Mouse (Mus musculus): Measurements from ENCODE around the gene Gm49318. TPM values are rescaled to one million over a fixed set of nuclear protein-coding genes. Genes with fewer than 3 reads are reported as not detected.
A peak's percentile ranks its signal among the peaks of the same experiment; 100 is the strongest.

The Gm49318 gene
- polyA plus RNA-seq (2014; fragmentation: Nextera tagmentation; extraction: Ambion mirVana) = not detected in 2 replicates

DNA sequence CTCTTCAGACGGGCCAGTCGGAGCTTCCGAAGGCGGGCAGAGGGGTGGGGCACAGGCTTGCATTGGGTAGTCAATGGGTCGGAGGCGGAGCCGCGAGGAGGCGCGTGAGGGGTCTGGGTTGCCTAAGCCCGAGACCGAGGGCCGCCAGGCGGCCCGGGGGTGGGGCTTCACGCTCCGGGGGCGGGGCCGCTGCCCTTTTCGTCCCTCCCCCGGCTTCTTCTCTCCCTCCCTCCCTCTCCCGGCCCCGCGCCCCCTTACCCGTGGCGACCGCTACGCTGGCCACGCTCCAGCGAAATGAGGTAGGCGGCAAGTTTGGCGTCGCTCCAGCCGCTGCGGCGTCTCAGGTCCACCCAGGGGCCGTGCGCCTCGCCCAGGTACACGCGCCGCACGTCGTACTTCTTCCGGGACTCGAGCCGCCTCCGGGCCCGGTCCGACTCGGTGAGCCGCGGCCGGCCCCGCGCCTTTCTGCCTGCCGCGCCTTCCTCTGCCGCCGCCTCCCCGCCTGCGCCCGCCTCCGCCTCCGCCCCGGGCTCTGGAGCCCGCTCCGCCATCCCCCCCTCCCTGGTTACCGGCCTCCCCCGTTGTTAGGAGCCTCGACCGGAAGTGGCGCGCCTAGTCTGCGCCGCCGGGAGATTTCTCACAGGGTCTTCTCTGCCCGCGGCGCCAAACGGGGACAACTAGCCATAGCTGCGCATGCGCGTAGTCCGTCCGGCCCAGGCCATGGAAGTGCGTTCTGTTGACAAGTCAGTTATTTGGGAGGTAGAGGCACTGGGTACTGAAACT is at the start of gene Gm49318, which contains the start of gene Zfp653:
Gene Gm49318, minus strand, starts transcription at position 469 of the 783 bp plus-strand sequence.
Gene Zfp653, minus strand, starts transcription at position 586 of the 783 bp plus-strand sequence.
- DNase-seq (ENCODE audit: low spot score) = peak; percentile 94
- Histone ChIP-seq H3K36me3 (ENCODE audit: control insufficient read depth, insufficient read depth, low read length) (peaks cover 9% of the 10 kb centered on the region), H3K4me2 (peak within 1 kb of the TSS; percentile 69), H3K9me3 (ENCODE audit: control insufficient read depth, low read length) (no peaks in the 10 kb centered on the region), H3K27me3 (replicated peaks; ENCODE audit: control insufficient read depth, insufficient read depth, low read length) (no peaks in the 10 kb centered on the region), H3K27ac (ENCODE audit: low read depth, low read length) (peak within 1 kb of the TSS; percentile 92), H3K4me3 (ENCODE audit: low read depth, low read length) (peak within 1 kb of the TSS; percentile 73), H3K4me1 (replicated peaks; ENCODE audit: control insufficient read depth, insufficient read depth, low read length) (peaks cover 3% of the 10 kb centered on the region; the same call in 1 of the 2 replicates), H3K9ac (ENCODE audit: low read depth, low read length) (peak within 1 kb of the TSS; percentile 73)
- WGBS = under 1% methylated on average over 79 of the region's 87 CpGs
- ATAC-seq (replicated peaks; ENCODE audit: low FRiP score) = peak; percentile 97

DNA sequence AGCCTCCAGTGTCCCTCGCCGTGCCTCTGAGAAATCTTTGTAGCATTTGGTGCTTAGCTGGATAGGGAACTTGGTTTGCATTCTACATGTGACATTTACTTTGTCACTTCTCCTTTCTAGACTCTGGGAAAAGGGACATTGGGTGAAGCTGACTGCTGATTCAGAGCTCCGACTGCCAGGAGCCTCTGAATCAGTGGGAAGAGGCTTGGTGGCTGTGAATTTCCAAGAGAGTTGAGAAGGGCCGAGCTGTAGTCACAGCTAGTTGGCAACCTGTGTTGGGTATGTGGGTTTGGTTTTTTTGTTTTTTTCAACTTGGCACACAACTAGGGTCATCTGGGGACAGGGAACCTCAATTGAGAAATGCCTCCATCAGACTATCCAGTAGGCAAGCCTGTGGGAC is 48.5 kb upstream of the Gm49318 start:
- H3K36me3 ChIP-seq (ENCODE audit: control insufficient read depth, insufficient read depth, low read length) = no peaks in the 10 kb centered on the region
- 84% methylated on average over 4 of the region's 4 CpGs for WGBS
- no peaks in the 10 kb centered on the region for H3K9me3 ChIP-seq (ENCODE audit: control insufficient read depth, low read length)
- H3K4me1 ChIP-seq (replicated peaks; ENCODE audit: control insufficient read depth, insufficient read depth, low read length) = peaks cover 27% of the 10 kb centered on the region
- DNase-seq (ENCODE audit: low spot score) (no peak), ATAC-seq (replicated peaks; ENCODE audit: low FRiP score) (no peak)
- H3K27ac ChIP-seq (ENCODE audit: low read depth, low read length) = no peak overlapping the region
- H3K27me3 ChIP-seq (replicated peaks; ENCODE audit: control insufficient read depth, insufficient read depth, low read length) = no peaks in the 10 kb centered on the region
- no peak overlapping the region for H3K9ac ChIP-seq (ENCODE audit: low read depth, low read length)
- no peak overlapping the region for H3K4me3 ChIP-seq (ENCODE audit: low read depth, low read length)
- no peak overlapping the region for H3K4me2 ChIP-seq

DNA sequence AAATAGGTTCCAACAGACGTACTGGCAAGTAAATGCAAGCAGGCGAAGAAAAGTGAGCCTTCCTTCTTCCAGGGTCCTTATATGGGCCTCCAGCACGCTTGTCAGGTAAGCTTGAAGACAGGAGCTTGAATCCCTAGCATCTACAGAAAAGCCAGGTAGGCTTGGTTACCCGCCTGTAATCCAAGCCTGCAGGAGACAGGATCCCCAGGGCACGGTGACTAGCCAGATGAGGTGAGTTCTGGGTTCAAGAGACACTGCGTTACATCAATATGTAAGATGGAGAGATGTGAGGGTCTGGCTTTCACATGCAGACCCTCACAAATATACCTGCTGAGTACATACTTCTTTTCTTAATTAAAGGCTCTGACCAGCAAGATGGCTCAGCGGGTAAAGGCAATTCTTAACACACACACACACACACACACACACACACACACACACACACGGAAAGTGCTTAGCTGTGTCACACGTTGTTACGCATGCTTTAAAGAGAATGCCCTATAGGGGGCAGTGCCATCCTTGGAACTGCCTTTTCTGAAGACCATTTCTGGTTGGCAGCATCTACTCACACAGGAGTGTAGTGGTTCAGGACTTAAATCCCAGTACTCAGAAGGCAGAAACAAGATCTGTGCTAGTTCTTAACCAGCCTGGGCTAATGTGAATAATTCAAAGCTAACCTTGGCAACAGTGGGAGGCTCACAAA is 46.8 kb upstream of the Gm49318 start:
- peak overlapping the region; percentile 58 for H3K9ac ChIP-seq (ENCODE audit: low read depth, low read length)
- H3K4me2 ChIP-seq = peak overlapping the region; percentile 84
- no peaks in the 10 kb centered on the region for H3K27me3 ChIP-seq (replicated peaks; ENCODE audit: control insufficient read depth, insufficient read depth, low read length)
- no peak overlapping the region for H3K27ac ChIP-seq (ENCODE audit: low read depth, low read length)
- H3K4me1 ChIP-seq (replicated peaks; ENCODE audit: control insufficient read depth, insufficient read depth, low read length) = peaks cover 22% of the 10 kb centered on the region
- peak overlapping the region; percentile 81 for H3K4me3 ChIP-seq (ENCODE audit: low read depth, low read length)
- H3K9me3 ChIP-seq (ENCODE audit: control insufficient read depth, low read length) = no peaks in the 10 kb centered on the region
- WGBS = 36% methylated on average over 10 of the region's 10 CpGs
- no peak; the same call in 1 of the 2 replicates for ATAC-seq (replicated peaks; ENCODE audit: low FRiP score)
- peaks cover 6% of the 10 kb centered on the region for H3K36me3 ChIP-seq (ENCODE audit: control insufficient read depth, insufficient read depth, low read length)
- peak; percentile 42 for DNase-seq (ENCODE audit: low spot score)

GRCm38 (mm10) chr9:22116740-22117426 is 45.8 kb upstream of the Gm49318 start, which contains the start of gene Elof1:
Gene Elof1 (minus strand): TSS chr9:22117172.
- peak within 1 kb of the TSS; percentile 81 for H3K4me3 ChIP-seq (ENCODE audit: low read depth, low read length)
- peak within 1 kb of the TSS; percentile 50 for H3K27ac ChIP-seq (ENCODE audit: low read depth, low read length)
- H3K4me2 ChIP-seq = peak within 1 kb of the TSS; percentile 84
- peaks cover 14% of the 10 kb centered on the region for H3K36me3 ChIP-seq (ENCODE audit: control insufficient read depth, insufficient read depth, low read length)
- under 1% methylated on average over 52 of the region's 52 CpGs for WGBS
- no peaks in the 10 kb centered on the region for H3K27me3 ChIP-seq (replicated peaks; ENCODE audit: control insufficient read depth, insufficient read depth, low read length)
- H3K9me3 ChIP-seq (ENCODE audit: control insufficient read depth, low read length) = no peaks in the 10 kb centered on the region
- H3K9ac ChIP-seq (ENCODE audit: low read depth, low read length) = peak within 1 kb of the TSS; percentile 81
- ATAC-seq (replicated peaks; ENCODE audit: low FRiP score) (peak; percentile 92), DNase-seq (ENCODE audit: low spot score) (peak; percentile 89)
- peaks cover 13% of the 10 kb centered on the region for H3K4me1 ChIP-seq (replicated peaks; ENCODE audit: control insufficient read depth, insufficient read depth, low read length)

- DNase-seq (ENCODE audit: low spot score) = no peak
- 32% methylated on average over 15 of the region's 15 CpGs for WGBS
Observed at GRCm38 (mm10) chr9:22116086-22116485, 45.0 kb upstream of the Gm49318 start.

DNA sequence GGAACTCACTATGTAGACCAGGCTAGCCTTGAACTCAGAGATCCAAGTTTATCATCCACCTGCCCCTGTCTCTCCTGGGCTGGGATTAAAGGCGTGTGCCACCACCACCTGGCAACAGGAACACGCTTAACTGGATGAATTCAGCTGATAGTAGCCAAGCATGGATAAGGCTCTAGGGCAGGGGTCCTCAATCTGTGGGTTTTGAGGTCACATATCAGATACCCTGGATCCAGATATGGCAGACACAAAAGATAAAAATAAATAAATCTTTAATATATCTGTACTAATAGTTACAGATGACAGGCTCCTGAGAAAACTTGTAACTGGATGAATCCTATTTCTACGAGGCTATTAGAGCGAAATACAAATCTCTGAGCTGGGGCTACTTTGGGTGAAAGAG is 44.6 kb upstream of the Gm49318 start:
- Histone ChIP-seq H3K27me3 (replicated peaks; ENCODE audit: control insufficient read depth, insufficient read depth, low read length) (no peaks in the 10 kb centered on the region), H3K4me3 (ENCODE audit: low read depth, low read length) (peak overlapping the region; percentile 81), H3K9ac (ENCODE audit: low read depth, low read length) (no peak overlapping the region; the same call in 1 of the 2 replicates), H3K4me1 (replicated peaks; ENCODE audit: control insufficient read depth, insufficient read depth, low read length) (peaks cover 11% of the 10 kb centered on the region), H3K4me2 (peak overlapping the region; percentile 84), H3K36me3 (ENCODE audit: control insufficient read depth, insufficient read depth, low read length) (peaks cover 14% of the 10 kb centered on the region), H3K27ac (ENCODE audit: low read depth, low read length) (no peak overlapping the region), H3K9me3 (ENCODE audit: control insufficient read depth, low read length) (no peaks in the 10 kb centered on the region)
- DNase-seq (ENCODE audit: low spot score) = no peak
- WGBS = 86% methylated on average over 4 of the region's 4 CpGs
- ATAC-seq (replicated peaks; ENCODE audit: low FRiP score) = no peak

More at GRCm38 (mm10) chr9:22116086-22116485, 45.0 kb upstream of the Gm49318 start:
- Histone ChIP-seq H3K4me2 (peak overlapping the region; percentile 84), H3K4me1 (replicated peaks; ENCODE audit: control insufficient read depth, insufficient read depth, low read length) (peaks cover 11% of the 10 kb centered on the region), H3K36me3 (ENCODE audit: control insufficient read depth, insufficient read depth, low read length) (peaks cover 14% of the 10 kb centered on the region), H3K4me3 (ENCODE audit: low read depth, low read length) (peak overlapping the region; percentile 81), H3K9ac (ENCODE audit: low read depth, low read length) (peak overlapping the region; percentile 81), H3K27ac (ENCODE audit: low read depth, low read length) (0 out of 2 replicates have a peak overlapping the region, but pooled peaks have one; percentile 50), H3K27me3 (replicated peaks; ENCODE audit: control insufficient read depth, insufficient read depth, low read length) (no peaks in the 10 kb centered on the region), H3K9me3 (ENCODE audit: control insufficient read depth, low read length) (no peaks in the 10 kb centered on the region)
- ATAC-seq (replicated peaks; ENCODE audit: low FRiP score) = no peak

- Histone ChIP-seq H3K4me1 (replicated peaks; ENCODE audit: control insufficient read depth, insufficient read depth, low read length) (no peaks in the 10 kb centered on the region), H3K9me3 (ENCODE audit: control insufficient read depth, low read length) (no peaks in the 10 kb centered on the region), H3K4me2 (no peak overlapping the region), H3K36me3 (ENCODE audit: control insufficient read depth, insufficient read depth, low read length) (peaks cover 13% of the 10 kb centered on the region), H3K4me3 (ENCODE audit: low read depth, low read length) (no peak overlapping the region), H3K9ac (ENCODE audit: low read depth, low read length) (no peak overlapping the region), H3K27me3 (replicated peaks; ENCODE audit: control insufficient read depth, insufficient read depth, low read length) (no peaks in the 10 kb centered on the region), H3K27ac (ENCODE audit: low read depth, low read length) (no peak overlapping the region)
- ATAC-seq (replicated peaks; ENCODE audit: low FRiP score) = no peak
- no peak for DNase-seq (ENCODE audit: low spot score)
- WGBS = 86% methylated on average over 9 of the region's 9 CpGs
Observed at GRCm38 (mm10) chr9:22108194-22108593, 37.1 kb upstream of the Gm49318 start.

- Histone ChIP-seq H3K4me3 (ENCODE audit: low read depth, low read length) (peak overlapping the region; percentile 8; the same call in 1 of the 2 replicates), H3K27ac (ENCODE audit: low read depth, low read length) (no peak overlapping the region)
Observed at GRCm38 (mm10) chr9:22099922-22100321, 28.9 kb upstream of the Gm49318 start.

More at GRCm38 (mm10) chr9:22099922-22100321, 28.9 kb upstream of the Gm49318 start:
- ATAC-seq (replicated peaks; ENCODE audit: low FRiP score) (no peak), DNase-seq (ENCODE audit: low spot score) (no peak)
- Histone ChIP-seq H3K27me3 (replicated peaks; ENCODE audit: control insufficient read depth, insufficient read depth, low read length) (peaks cover 36% of the 10 kb centered on the region), H3K9ac (ENCODE audit: low read depth, low read length) (no peak overlapping the region; the same call in 1 of the 2 replicates), H3K4me2 (peak overlapping the region; percentile 20; the same call in 1 of the 2 replicates), H3K36me3 (ENCODE audit: control insufficient read depth, insufficient read depth, low read length) (no peaks in the 10 kb centered on the region), H3K4me1 (replicated peaks; ENCODE audit: control insufficient read depth, insufficient read depth, low read length) (peaks cover 5% of the 10 kb centered on the region; the same call in 1 of the 2 replicates), H3K9me3 (ENCODE audit: control insufficient read depth, low read length) (no peaks in the 10 kb centered on the region)
- 4% methylated on average over 18 of the region's 18 CpGs for WGBS
